Mouse (Mus musculus) C2C12 (cell line): ENCODE results near the gene Slc16a10.

ENCODE experiments used
- CEBPB ChIP-seq: IDR thresholded peaks from one replicate; pipeline ENCODE4 v1.6.1; 2011; ENCODE audit warnings: low read depth, mild to moderate bottlenecking, control low read depth, moderate library complexity
- CTCF ChIP-seq: IDR thresholded peaks from one replicate; pipeline ENCODE4 v1.5.1; 2011; ENCODE audit not compliant: control insufficient read depth, insufficient read depth, insufficient read length
- FOSL1 ChIP-seq: IDR thresholded peaks from one replicate; pipeline ENCODE4 v1.8.0; 2011; ENCODE audit warnings: mild to moderate bottlenecking, low read length; ENCODE audit not compliant: poor library complexity, insufficient read depth, severe bottlenecking
- MAX ChIP-seq: IDR thresholded peaks from one replicate; pipeline ENCODE4 v1.6.1; 2011; ENCODE audit warnings: mild to moderate bottlenecking, control low read depth
- USF1 ChIP-seq: IDR thresholded peaks from one replicate; pipeline ENCODE4 v1.6.1; 2011; ENCODE audit warnings: low read depth, mild to moderate bottlenecking, control low read depth, moderate library complexity

DNA sequence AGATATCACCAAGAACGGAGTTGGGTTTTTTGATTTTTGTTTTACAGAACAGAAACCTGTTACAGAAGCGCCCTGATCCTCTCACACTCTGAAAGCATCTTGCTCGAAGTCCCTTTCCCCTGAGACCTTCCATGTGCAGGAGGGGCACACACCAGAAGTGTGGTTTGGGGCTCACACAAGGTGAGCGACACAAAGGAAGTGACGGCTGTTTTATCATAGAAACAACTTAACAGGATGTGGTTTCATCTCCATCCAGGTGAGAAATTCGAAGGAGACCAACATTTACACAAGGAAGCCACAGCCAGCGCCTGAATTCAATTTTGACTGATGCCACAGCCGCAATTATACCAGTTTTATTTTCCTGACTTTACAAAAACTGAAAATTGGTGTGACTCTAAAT lies 21.3 kb upstream of the Slc16a10 start:
- TF ChIP-seq MAX, result no peak
- no peak for TF ChIP-seq CTCF
- no peak for TF ChIP-seq FOSL1
- no peak for TF ChIP-seq USF1
- no peak for TF ChIP-seq CEBPB
